Mouse (Mus musculus) frontal cortex, adult (tissue): ENCODE results near the gene Tagln2.

Experiments used
- ATAC-seq: cut with Nextera tagmentation; 2 replicates; pipeline ENCODE4 v1.9.2; 2017; ENCODE audit warnings: mild to moderate bottlenecking, moderate library complexity, mixed read lengths; ENCODE audit not compliant: low TSS enrichment

The Tagln2 gene

DNA sequence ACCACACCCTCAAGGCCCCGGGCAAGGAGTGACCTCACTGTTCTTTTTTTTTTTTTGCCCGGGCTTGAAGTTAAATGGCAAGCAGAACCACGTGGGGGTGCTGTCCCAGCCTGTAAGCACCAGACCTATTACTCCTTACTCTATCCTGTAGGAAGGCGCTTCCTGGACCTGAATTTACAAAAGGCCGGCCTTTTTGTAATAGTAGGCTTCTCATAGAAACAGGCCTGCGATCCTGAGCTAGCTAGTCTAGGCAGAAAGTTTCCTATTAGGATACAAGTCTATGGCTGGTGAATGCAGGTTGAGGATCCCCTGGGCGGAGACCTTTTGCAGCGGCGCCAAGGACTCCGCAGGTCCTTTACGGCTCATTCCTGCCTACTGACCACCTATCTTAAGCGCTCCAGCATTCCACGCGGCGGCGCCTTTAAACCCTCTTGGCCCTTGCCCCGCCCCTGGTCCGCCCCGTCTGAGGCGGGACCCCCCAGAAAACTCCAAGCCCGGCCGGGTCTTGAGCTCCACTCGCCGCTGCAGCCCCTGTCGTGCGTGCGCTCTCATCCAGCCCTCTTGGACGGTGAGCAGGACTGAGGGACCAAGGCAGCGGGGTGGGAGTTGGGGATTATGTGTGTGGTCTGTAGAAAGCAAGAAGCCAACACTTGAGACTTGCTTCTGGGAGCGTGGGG is at the start of gene Tagln2:
Gene Tagln2, plus strand, starts transcription at position 283 of the 677 bp plus-strand sequence.
- ATAC-seq: no peak

DNA sequence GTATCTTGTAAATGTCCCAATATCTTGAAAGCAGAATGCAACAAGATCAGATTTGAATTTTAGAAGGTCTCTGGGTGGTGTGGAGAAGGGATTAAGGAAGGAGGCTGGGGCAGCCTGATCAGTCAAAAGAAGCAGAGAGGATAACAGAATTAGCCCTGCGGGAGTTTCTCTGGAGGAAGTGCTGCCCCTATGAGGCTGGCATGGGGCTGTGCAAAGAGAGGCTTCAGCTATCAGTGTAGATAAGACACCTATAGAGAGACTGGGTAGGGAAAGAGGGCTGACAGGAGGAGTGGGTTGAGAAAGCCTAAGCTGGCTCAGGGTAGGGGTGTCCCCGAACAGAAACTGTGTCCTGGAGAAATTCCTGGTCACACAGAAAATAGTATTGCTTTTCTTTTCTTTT is 49.6 kb upstream of the Tagln2 start:
- peak; percentile 59; the same call in 1 of the 2 replicates for ATAC-seq

DNA sequence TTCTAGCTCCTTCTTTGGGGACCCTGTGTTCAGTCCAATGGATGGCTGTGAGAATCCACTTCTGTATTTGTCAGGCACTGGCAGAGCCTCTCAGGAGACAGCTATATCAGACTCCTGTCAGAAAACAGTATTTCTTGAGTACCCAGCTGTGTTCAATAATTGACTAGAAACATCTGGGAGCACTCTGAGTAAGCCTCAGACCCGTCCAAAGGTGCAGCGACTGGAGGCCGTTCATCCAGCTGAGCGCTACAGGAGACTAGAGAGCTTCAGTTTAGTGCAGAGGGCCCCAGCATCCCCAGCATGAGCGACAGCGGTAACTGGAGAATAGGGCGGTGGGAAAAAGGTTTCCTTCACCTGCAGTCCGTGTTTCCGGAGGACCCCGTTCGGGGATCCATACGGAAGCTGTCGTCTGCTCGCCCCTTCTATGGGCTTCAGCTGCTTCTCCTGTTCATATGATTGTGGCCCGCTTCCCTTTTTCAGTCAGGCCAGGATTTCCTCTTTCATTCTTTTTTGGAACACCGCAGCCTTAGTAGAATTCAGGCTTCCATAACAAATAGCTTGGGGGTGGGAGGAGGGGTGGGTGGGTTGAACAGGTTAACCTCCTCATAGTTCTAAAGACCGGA is 48.9 kb upstream of the Tagln2 start:
- no peak for ATAC-seq

DNA sequence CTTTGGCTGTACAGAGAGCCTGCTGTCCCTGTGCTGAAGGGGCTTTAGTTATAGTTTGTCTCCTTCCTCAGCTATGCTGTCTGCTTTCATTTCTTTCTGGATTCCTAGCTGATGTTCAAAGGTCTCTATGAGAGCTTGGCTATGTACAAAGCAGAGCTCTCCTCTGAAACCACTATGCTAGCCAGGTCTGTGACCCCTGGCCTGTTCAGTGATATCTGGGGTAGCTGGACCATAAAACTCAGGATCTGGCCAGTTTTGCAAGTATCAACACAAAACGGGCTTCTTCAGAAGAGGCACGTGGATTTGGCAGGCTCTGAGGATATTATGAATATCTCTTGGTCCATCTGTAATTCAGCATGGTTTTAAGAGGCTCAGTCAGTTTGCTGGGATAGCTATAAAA is 46.9 kb upstream of the Tagln2 start:
- ATAC-seq: no peak

DNA sequence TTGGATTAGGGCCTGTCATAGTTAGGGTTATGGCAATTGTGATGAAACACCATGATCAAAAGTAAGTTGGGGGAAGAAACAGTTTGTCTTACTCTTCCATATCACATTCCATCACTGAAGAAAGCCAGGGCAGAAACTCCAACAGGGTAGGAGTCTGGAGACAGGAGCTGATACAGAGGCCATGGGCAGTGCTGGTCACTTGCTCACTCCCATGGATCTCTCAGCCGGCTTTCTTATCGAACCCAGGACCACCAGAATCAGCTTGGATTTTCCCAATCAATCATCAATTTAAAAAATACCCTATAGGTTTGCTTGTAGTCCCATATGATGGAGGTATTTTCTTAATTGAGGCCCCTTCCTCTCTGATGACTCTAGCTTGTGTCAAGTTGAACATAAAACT is 46.0 kb upstream of the Tagln2 start:
- no peak for ATAC-seq

DNA sequence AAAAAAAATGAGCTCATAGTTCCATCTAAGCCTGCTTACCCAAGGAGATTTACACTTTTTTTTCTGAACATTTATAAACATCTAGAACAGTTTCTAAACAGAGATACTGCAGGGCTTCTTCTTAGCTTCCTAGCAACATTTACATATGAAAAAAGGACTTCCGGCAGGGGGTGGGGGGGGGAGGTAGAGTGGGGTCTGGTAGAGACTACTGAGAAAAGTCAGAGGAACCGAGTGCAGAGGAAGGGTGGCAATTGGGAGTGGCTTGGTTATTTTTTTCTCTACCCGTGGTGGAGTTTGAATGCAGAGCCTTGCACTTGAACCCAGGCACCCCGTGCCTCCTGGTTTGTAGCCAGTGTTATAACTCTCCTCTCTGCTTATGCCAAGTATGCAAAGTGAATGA is 44.4 kb upstream of the Tagln2 start:
- no peak for ATAC-seq

DNA sequence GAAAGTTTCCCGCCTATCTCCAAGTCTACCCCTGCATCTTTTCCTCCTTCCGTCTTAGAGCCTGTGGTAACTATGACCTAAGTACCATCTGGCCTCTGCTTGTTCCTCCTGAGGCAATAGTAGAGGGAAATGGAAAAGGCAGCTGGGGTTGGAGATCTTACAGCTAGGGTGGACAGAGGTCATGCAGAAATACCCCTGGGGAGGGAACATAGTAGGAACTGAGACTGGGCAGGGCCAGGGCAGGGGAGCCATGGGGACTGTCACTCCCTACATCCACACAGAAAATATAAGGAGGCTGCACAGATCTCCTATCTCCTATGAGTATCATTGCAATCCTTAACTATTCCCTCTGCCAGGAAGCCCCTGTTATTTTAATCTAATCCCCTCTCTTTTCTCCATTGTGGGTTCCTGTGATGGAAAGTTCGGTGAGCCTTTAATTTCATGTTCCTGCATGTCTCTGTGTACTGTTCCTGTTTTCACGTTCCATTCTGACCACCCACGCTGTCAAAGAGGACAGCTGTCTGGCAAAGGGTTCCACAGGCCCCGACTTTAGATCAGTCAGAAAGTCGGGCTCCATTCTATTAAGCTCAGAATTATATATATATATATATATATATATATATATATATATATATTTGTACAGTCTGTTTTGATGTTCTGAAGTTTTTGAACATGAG is 43.7 kb upstream of the Tagln2 start:
- no peak for ATAC-seq

DNA sequence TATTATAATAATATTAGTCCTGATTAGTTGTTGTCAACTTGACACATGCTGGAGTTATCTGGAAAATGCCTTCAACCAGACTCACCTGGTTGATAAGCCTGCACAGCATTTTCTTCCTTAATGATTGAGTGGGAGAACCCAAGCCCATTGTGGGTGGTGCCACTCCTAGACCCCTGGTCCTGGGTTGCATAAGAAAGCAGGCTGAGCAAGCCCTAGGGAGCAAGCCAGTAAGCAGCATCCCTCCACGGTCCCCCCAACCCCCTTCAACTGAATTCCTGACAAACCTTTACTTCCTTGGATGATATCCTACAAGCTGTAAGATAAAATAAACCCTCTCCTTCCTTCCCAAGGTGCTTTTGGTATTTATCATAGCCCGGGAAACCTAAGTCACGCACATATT is 42.7 kb upstream of the Tagln2 start:
- ATAC-seq: no peak

DNA sequence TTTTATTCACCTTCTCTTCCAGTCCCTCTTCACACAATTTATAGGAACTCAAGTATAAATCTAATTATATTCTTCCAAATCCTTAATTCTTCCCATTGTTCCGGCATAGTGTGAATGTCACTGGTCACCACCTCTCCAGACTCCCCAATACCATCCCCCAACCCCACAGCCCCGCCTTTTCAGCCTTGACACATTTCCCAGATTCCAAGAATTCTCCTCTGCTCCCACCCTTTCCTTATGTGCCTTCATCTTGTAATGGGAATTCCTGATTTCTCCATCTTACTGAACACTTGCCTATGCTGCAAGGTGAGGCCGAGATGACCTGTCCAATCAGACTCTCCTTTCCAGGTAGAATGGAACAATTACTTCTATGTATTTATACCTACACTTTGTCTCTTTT is 41.8 kb upstream of the Tagln2 start:
- ATAC-seq: no peak

DNA sequence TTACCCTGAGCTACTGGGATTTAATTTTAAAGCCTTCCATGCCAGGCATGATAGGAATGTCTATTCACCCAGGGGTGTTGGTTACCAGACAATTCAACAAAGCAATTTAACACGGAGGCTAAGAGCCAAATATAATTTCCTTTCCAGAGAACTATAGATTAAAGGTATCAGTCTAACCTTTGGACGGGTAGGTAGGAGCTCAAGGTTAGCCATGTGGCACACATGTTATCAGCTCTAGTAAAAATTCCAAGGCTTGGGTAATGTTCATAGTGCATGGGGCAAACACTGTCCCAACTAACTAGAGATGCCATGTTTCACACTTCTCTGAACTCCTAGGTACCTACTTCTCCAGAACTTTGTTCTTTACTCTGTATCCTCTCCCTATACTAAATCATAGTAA is 38.2 kb upstream of the Tagln2 start:
- no peak for ATAC-seq

DNA sequence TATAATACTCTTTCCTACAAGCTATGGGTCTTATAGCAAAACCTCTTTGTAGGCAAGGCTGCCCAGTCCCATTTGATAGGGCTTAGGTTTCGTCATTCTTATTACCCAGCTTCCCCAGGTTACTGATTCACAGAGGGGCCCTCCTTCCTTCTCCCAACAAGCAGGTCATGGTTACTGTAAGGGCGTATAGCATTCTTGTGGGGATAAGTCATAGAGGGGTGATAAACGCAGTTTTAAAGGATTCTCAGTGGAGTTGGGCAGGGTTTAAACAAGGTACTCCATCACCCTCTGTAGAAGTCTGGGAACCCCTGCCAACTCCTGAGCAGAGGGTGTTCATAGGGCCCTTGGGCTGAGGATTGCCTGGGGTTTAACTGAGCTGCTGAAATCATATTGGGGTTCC is 37.3 kb upstream of the Tagln2 start:
- ATAC-seq: no peak

DNA sequence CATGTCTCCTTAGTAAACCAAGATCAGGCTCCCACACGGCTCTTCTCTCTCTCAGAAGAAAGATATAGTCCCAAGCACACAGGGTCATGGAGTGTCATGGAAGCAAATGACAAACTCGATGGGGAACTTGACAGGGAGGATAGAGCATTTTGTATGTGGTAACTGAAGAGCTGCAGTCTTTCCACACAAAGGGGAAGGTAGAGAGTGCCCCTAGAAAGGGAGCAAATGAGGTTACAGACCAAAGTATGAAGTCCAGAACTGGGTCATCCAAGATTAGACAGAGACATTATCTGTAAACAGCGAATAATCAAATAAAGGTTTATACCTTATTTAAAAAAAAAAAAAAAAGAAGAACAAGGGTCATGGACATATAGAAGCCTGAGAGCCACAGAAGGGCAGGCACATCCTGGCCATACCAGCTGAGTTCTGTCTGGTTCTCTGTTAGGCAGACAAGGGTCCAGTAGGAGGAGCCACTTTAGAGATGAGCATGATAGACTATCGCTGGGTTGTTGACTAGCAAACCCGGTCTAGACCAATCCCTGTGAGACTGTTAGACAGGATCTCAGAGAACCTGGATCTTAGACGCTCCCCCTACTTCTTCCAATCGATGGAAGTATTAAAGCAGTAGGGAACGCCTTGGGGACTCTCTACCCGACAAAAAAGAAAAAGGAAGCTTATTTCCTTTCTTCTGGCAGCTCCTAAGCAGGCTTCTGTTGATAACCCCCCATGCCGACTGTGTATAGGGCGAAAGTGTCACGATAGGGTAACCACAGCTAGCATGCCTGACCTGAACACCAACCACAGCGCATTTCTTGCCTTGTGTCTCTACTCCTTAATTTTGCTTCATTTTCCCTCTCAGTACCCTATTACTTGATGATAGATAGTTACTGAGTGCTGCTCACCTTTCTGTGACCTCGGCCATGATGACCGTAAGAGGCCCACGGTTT is 36.2 kb upstream of the Tagln2 start:
- ATAC-seq: no peak

DNA sequence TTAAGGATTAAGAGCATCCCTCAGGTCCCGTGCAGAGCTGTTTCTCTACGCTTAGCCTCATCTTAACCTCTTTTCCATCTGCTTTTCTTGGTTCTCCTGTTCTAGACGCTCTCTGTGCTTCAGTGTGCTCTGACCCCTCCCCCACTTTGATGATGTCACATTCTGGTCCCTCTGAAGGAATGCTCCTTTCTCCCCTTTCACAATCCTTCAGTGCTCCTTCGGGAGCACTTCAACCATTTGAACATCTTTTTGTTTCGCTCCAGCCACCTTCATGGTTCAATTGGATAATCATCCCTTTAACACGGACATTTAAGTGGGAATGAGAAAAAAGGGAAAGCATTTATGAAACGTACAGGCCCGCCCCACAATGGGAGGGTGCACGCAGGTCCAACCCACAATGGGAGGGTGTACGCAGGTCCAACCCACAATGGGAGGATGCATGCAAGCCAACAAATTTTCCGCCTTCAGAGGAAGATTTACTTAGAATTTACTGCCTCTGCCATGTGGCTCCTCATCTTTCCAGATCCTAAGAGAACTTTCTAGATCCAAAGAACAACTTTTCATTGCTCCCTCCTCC is 31.5 kb upstream of the Tagln2 start:
- ATAC-seq: no peak

DNA sequence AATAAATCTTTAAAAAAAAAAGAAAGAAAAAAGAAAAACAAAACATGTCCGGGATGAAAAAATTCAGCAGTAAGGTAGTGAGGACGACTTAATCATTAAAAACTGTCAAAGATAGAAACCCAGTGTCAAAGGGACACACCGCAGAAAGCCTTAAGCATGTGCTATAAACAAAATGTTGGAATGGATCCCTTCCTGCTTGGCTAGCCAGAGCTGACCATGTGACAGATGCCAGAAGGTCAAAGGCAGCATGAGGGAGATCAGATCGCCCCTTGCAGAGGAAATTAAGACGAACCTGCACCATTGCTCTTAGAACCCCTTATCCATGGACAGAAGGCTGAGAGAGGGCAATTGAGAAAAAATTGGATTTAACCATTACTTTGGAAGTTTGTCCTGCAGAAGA is 30.5 kb upstream of the Tagln2 start:
- no peak for ATAC-seq

DNA sequence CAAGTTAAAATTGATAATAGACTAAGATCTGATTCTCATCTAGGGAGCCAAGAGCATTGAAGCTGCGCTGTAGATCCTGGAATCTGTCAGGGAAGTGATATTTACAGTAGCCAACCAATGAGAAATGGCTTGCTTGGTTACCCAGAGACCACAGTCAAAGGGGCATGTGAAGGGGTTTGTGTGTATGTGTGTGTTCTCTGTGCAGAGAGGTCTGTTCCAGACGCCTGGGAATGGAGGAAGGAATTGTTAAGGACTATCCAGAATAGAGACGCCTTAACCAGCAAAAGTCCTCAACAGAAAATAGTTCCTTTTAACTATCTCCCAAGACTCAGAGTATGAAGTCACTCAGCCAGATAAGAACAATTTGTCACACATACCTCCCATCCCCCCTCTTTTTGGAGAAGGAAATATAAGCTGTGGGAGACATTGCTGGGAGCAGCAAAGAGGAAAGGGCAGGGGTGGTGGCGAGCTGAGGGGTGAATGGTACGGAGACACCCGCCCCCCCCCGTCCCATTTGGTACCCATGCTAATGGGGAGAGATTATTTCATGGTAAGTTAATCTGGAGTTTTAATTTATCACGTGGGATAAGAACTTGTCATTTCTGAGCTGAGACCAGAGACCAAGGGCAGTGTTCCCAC is 29.9 kb upstream of the Tagln2 start:
- no peak for ATAC-seq

DNA sequence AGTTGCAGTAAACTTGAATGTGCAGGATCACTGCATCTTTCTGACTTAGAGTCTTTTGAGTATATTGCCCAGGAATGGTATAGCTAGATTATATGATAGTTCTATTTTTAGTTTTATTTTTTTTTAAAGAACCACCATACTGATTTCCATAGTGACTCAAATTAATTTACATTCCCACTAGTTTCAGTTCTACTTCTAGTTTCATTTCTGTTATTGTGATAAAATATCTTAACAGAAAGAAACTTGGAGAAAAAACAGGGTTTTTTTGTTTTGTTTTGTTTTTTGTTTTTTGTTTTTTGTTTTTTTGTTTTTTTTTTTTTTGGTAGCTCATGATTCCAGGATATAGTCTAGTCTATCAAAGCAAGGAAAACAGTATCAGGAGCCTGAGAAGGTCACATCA is 26.9 kb upstream of the Tagln2 start:
- no peak for ATAC-seq

DNA sequence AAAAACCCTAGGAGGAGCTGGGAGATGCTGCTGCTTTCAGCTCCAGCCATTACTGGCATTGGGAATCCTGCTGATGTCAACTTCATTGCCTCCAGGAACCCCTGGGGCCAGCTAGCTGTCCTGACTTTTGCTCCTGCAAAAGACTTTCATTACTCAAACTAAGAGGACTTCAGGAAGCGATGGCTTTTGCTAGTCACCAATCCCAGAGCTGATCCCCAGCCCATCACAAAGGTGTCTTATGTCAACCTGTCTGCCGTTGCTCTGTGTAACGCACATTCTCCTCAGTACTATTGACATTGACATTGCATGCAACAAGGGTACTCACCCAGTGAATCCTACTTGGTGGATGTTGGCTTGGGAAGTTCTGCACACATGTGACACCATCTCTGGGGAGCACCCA is 25.7 kb upstream of the Tagln2 start:
- no peak for ATAC-seq

DNA sequence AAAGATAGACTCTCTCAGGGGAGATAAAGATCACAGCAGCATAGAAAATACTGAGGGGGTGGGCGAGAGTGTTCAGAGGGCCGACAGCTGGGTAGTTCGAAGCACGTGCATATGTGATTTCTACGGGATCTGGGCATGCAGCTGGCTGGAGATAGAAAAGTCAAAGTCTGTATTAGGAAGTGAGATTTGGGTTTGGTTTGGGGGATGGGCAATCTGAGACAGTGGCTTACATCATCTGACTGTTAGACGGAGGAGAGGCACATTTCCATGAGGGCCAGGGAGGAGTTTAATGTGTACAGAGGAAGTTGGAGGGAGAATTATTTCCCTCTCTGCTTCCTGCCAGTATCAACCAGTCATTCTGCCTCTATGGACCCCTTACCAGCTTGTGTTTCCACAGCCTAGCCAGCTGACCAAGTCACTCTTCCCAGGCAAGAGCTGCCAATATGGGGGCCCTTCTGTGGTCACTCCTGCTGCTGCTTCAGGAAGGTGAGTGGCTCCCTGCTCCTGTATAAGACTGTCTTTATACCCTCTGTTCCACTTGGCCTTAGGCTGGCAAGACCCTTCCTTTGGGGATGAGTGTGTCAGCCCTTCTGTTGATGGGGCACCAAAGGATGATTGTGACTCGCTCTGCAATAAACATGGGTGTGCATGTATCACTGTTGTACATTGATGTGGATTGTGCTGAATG is 24.6 kb upstream of the Tagln2 start, which contains the start of gene Slamf9:
Gene Slamf9, plus strand, starts transcription at position 305 of the 688 bp plus-strand sequence.
- ATAC-seq: no peak

DNA sequence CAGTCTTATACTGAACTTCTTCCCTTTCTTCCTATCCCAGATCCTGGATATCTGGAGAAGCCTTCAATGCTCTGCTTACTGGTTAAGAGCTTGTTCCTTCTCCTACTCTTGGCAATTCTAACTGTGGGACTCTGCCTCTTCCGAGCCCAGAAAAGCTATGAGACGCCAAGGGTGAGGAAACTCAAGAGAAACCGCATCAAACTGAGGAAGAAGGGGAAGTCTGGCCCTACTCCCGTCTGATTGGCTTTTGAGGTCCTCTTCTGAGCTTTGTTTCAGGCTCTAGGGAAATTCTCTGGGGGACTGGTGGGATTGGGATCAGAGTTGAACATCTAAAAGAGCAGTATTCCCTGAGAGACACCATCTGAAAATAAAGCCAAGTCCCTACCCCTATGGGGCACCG is 21.8 kb upstream of the Tagln2 start:
- no peak for ATAC-seq

DNA sequence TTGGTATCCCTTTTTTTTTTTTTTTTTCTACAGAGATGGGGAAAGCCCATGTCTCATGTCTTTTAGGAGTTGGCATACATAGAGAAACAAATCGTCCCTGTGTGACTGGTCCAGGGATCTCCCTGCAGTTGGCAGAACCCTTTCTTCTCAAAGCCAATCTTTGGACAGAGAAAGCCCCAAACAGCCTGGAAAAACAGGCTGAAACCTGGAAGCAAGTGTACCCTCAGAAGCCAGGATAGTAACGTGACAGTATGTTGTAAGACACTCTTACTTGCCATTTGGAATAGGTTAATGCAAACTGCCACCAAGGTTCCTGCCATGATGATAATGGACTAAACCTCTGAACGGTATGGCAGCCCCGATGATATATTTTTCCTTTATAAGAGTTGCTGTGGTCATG is 19.5 kb upstream of the Tagln2 start:
- ATAC-seq: no peak

DNA sequence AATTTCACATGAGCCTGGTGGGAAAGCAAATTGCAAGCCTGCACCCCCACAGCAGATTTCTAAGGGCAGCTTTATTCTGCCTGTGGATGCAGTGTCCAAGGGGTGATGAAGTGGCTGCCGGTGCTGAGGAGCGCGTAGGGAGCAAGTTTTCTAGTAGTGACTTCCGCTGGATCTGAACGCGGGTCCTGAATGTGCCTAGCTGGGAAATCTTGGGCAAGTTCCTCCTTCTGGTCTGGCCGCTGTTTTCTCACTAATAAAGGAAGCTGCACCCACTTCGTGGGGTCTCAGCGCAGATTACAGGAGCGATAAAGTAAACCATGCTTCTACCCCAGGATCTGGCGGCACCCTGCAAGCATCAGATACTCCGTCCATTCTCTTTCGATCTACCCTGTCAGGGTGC is 18.7 kb upstream of the Tagln2 start:
- ATAC-seq: no peak
